Mouse (Mus musculus) embryonic stem cell, embryonic (primary cell): ENCODE data around the gene Sgsh.

Source experiments
- CTCF ChIA-PET, 4 experiments: fragments of 300-600 bp in 2 of 4; fragments of 350-600 bp in 2 of 4; sonication (Branson Sonifier 250); formaldehyde crosslinking; loops; one replicate each; lab custom pipeline; 2022; ENCODE audit warnings: inconsistent platforms in 2 of 4; lab: Charles Lee
- POLR2A ChIA-PET, 4 experiments: fragments of 300-600 bp in 2 of 4; fragments of 350-600 bp in 2 of 4; sonication (Branson Sonifier 250); formaldehyde crosslinking; loops; one replicate each; lab custom pipeline; 2022; ENCODE audit warnings: antibody characterized with exemption in 4 of 4, inconsistent platforms in 1 of 4; lab: Charles Lee

Sgsh gene

GRCm38 (mm10) chr11:119344865-119345264 lies 10.5 kb downstream of the Sgsh start:
- POLR2A ChIA-PET = interaction anchor here in 2 of 4 experiments (1.5 to 2.1 kb wide), 2 partner anchors 10 to 11 kb away, joined by 7 read pairs; partner anchors contain the start of genes Sgsh (in 2 of the 2) and Slc26a11 (in 2 of the 2)
- CTCF ChIA-PET = interaction anchor here in 1 of 4 experiments (0.5 kb wide), 1 partner anchor 84 kb away, joined by 4 read pairs; no protein-coding TSS in a partner anchor

GRCm38 (mm10) chr11:119344178-119344577 lies 11.2 kb downstream of the Sgsh start:
- ChIA-PET POLR2A (interaction anchor here in 2 of 4 experiments (1.5 to 2.1 kb wide), 2 partner anchors 11 to 12 kb away, joined by 7 read pairs; partner anchors contain the start of genes Sgsh (in 2 of the 2) and Slc26a11 (in 2 of the 2)), CTCF (interaction anchor here in 2 of 4 experiments (0.5 to 1.4 kb wide), 4 partner anchors 19 to 819 kb away, joined by 3 to 5 read pairs (median 3); no protein-coding TSS in a partner anchor)

GRCm38 (mm10) chr11:119339637-119340036 lies 15.7 kb downstream of the Sgsh start:
- ChIA-PET CTCF (interaction anchor here in 3 of 4 experiments (0.6 to 2.0 kb wide), 11 partner anchors 11 to 152 kb away, joined by 3 to 14 read pairs (median 4); partner anchors contain the start of gene Endov (in 1 of the 3)), POLR2A (interaction anchor here in 2 of 4 experiments (0.8 to 1.6 kb wide), 4 partner anchors 14 to 150 kb away, joined by 4 to 5 read pairs (median 4); no protein-coding TSS in a partner anchor)

- ChIA-PET POLR2A (no interaction called here), CTCF (no interaction called here)
Measured at GRCm38 (mm10) chr11:119339179-119339578, 16.2 kb downstream of the Sgsh start.

- CTCF ChIA-PET = no interaction called here
- POLR2A ChIA-PET = interaction anchor here in 2 of 4 experiments (0.6 to 1.0 kb wide), 2 partner anchors 39 to 1740 kb away, joined by 3 to 4 read pairs; partner anchors contain the start of gene Eif4a3 (in 1 of the 2)
Measured at GRCm38 (mm10) chr11:119338271-119339059, 16.9 kb downstream of the Sgsh start.

GRCm38 (mm10) chr11:119331970-119332369 lies 23.4 kb downstream of the Sgsh start:
- ChIA-PET POLR2A (interaction anchor here in 2 of 4 experiments (0.6 to 1.3 kb wide), 4 partner anchors 10 to 72 kb away, joined by 3 to 6 read pairs (median 3); no protein-coding TSS in a partner anchor), CTCF (no interaction called here)

GRCm38 (mm10) chr11:119330592-119330991 lies 24.7 kb downstream of the Sgsh start:
- POLR2A ChIA-PET = interaction anchor here in 2 of 4 experiments (0.6 to 1.3 kb wide), 3 partner anchors 16 to 31 kb away, joined by 3 to 6 read pairs (median 3); no protein-coding TSS in a partner anchor

GRCm38 (mm10) chr11:119325068-119325467 lies 30.3 kb downstream of the Sgsh start:
- ChIA-PET CTCF (interaction anchor here (0.5 to 2.8 kb wide), 13 partner anchors 12 to 1596 kb away, joined by 3 to 9 read pairs (median 4); partner anchors contain the start of genes Sgsh (in 2 of the 4), Slc26a11 (in 2 of the 4) and Gaa (in 1 of the 4)), POLR2A (interaction anchor here in 2 of 4 experiments (1.0 to 1.5 kb wide), 3 partner anchors 11 to 19 kb away, joined by 3 to 4 read pairs (median 3); no protein-coding TSS in a partner anchor)

More at GRCm38 (mm10) chr11:119330592-119330991, 24.7 kb downstream of the Sgsh start:
- CTCF ChIA-PET = interaction anchor here in 2 of 4 experiments (0.5 to 0.9 kb wide), 3 partner anchors 33 to 139 kb away, joined by 3 to 4 read pairs (median 3); no protein-coding TSS in a partner anchor

- POLR2A ChIA-PET = interaction anchor here in 3 of 4 experiments (0.5 to 2.2 kb wide), 6 partner anchors 8 to 152 kb away, joined by 3 to 11 read pairs (median 4); no protein-coding TSS in a partner anchor
- CTCF ChIA-PET = interaction anchor here in 1 of 4 experiments (0.9 to 1.3 kb wide), 2 partner anchors 9 to 10 kb away, joined by 3 to 4 read pairs; no protein-coding TSS in a partner anchor
Measured at GRCm38 (mm10) chr11:119322521-119322920, 32.8 kb downstream of the Sgsh start.

- ChIA-PET POLR2A (interaction anchor here in 3 of 4 experiments (0.6 to 1.8 kb wide), 8 partner anchors 8 to 85 kb away, joined by 3 to 5 read pairs (median 3); partner anchors contain the start of gene Eif4a3 (in 1 of the 3)), CTCF (interaction anchor here in 2 of 4 experiments (0.7 to 1.6 kb wide), 3 partner anchors 10 to 119 kb away, joined by 3 to 4 read pairs (median 3); no protein-coding TSS in a partner anchor)
Measured at GRCm38 (mm10) chr11:119316720-119317119, 38.6 kb downstream of the Sgsh start.

- ChIA-PET CTCF (interaction anchor here (0.7 to 1.6 kb wide), 6 partner anchors 9 to 177 kb away, joined by 3 to 5 read pairs (median 4); partner anchors contain the start of gene Endov (in 1 of the 4)), POLR2A (interaction anchor here (0.5 to 4.3 kb wide), 21 partner anchors 8 to 628 kb away, joined by 3 to 26 read pairs (median 3); partner anchors contain the start of genes Baiap2 (in 1 of the 4), Eif4a3 (in 1 of the 4) and Rnf213 (in 1 of the 4))
Measured at GRCm38 (mm10) chr11:119314252-119314936, 40.9 kb downstream of the Sgsh start.

GRCm38 (mm10) chr11:119310621-119311020 lies 44.7 kb downstream of the Sgsh start:
- CTCF ChIA-PET = interaction anchor here in 1 of 4 experiments (0.9 kb wide), 1 partner anchor 620 kb away, joined by 3 read pairs; no protein-coding TSS in a partner anchor
- POLR2A ChIA-PET = interaction anchor here in 2 of 4 experiments (1.4 to 2.7 kb wide), 2 partner anchors 11 to 146 kb away, joined by 3 to 9 read pairs; partner anchors contain the start of gene Eif4a3 (in 1 of the 2)

GRCm38 (mm10) chr11:119307916-119308315 lies 47.4 kb downstream of the Sgsh start:
- CTCF ChIA-PET = no interaction called here
- POLR2A ChIA-PET = interaction anchor here in 2 of 4 experiments (0.7 to 1.6 kb wide), 2 partner anchors 10 to 90 kb away, joined by 3 to 4 read pairs; no protein-coding TSS in a partner anchor

- ChIA-PET CTCF (no interaction called here), POLR2A (interaction anchor here in 2 of 4 experiments (0.7 to 1.6 kb wide), 2 partner anchors 10 to 91 kb away, joined by 3 to 4 read pairs; no protein-coding TSS in a partner anchor)
Measured at GRCm38 (mm10) chr11:119307658-119307867, 47.8 kb downstream of the Sgsh start, which contains the start of gene Card14. Card14 (plus strand) TSS chr11:119307768.

- ChIA-PET POLR2A (interaction anchor here (0.6 to 4.5 kb wide), 10 partner anchors 7 to 636 kb away, joined by 3 to 26 read pairs (median 3); partner anchors contain the start of genes Baiap2 (in 1 of the 4), Sgsh (in 1 of the 4) and Slc26a11 (in 1 of the 4)), CTCF (interaction anchor here in 2 of 4 experiments (0.5 to 2.6 kb wide), 5 partner anchors 18 to 66 kb away, joined by 3 to 11 read pairs (median 5); no protein-coding TSS in a partner anchor)
Measured at GRCm38 (mm10) chr11:119306762-119307657, 48.3 kb downstream of the Sgsh start.
